Comparison of ENCODE assay signal across 8 mouse cellular contexts in the genomic region with DNA sequence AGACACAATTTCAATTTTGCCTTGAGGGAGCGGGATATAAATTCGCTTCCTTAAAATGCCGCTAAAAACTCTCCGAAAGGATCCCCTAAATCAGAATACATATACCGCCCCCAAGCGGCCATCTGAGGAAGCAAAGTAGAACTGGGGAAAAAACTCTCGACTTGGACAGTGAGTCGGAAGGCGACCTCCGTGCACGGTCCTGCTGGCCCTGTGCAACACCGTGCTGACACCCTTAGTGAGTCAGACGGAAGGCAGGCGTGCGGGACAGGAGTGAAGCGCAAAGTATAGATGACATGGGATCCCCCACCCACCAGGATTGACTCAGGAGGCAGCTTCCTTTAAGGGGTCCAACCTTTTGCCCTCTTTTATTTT. TPM values are rescaled to one million over a fixed set of nuclear protein-coding genes. Genes with fewer than 3 reads are reported as not detected.
DNase-seq lines count a peak whose midpoint lies in the region; ATAC-seq lines count a peak whose summit lies in the region.

No protein-coding gene starts in this region.

- peak; percentile 98 for DNase-seq in 3T3-L1 (ENCODE audit: low read depth, low spot score)
- peak; percentile 87 for DNase-seq in fibroblast of lung, adult 2 months (ENCODE audit: low read depth)
- DNase-seq in kidney, postnatal 14 days: peak; percentile 92
- peak; percentile 46 for DNase-seq in liver, embryonic 13.5 days
- peak; percentile 43 to 66 for DNase-seq in natural killer cell, adult 2 months (ENCODE audit: low spot score in 2 of 2)

- peak overlapping the region; percentile 78 for H3K27ac ChIP-seq in brown adipose tissue, adult 24 weeks (replicated peaks; ENCODE audit: low read depth, low read length)
- H3K27ac ChIP-seq in heart, embryonic 14.5 days (replicated peaks in 1 of 2; ENCODE audit: control insufficient read depth in 1 of 2, insufficient read depth in 1 of 2, low read depth in 2 of 2, low read length in 2 of 2): peak overlapping the region; percentile 69 to 93
- no peak overlapping the region for H3K27ac ChIP-seq in liver, embryonic 13.5 days
- peak overlapping the region; percentile 82 for H3K27ac ChIP-seq in stomach, embryonic 14.5 days (ENCODE audit: low read length)

- H3K4me1 ChIP-seq in brown adipose tissue, adult 24 weeks (ENCODE audit: control insufficient read depth, insufficient read depth, insufficient read length, low read length): peaks cover 2% of the 10 kb centered on the region; the same call in 1 of the 2 replicates
- peaks cover 17 to 18% of the 10 kb centered on the region in 2 experiments for H3K4me1 ChIP-seq in heart, embryonic 14.5 days (ENCODE audit: control insufficient read depth in 2 of 2, insufficient read depth in 2 of 2, low read length in 2 of 2)
- H3K4me1 ChIP-seq in liver, embryonic 13.5 days (replicated peaks): no peaks in the 10 kb centered on the region
- 0 out of 2 replicates have a peak, but pooled peaks cover 2% of the 10 kb centered on the region for H3K4me1 ChIP-seq in stomach, embryonic 14.5 days (ENCODE audit: control insufficient read depth, insufficient read depth, low read length)

- H3K36me3 ChIP-seq in heart, embryonic 14.5 days (ENCODE audit: control insufficient read depth, insufficient read depth, low read length): peaks cover 17% of the 10 kb centered on the region
- H3K36me3 ChIP-seq in liver, embryonic 13.5 days: no peaks in the 10 kb centered on the region
- peaks cover 17% of the 10 kb centered on the region; the same call in 1 of the 2 replicates for H3K36me3 ChIP-seq in stomach, embryonic 14.5 days (ENCODE audit: control insufficient read depth, insufficient read depth, low read length)

- H3K27me3 ChIP-seq in heart, embryonic 14.5 days (ENCODE audit: control insufficient read depth, insufficient read depth, low read length): no peaks in the 10 kb centered on the region
- H3K27me3 ChIP-seq in liver, embryonic 13.5 days: peaks cover 20% of the 10 kb centered on the region
- H3K27me3 ChIP-seq in stomach, embryonic 14.5 days (ENCODE audit: control insufficient read depth, insufficient read depth, low read length): no peaks in the 10 kb centered on the region

- H3K9me3 ChIP-seq in heart, embryonic 14.5 days (ENCODE audit: control insufficient read depth, low read length): no peaks in the 10 kb centered on the region
- H3K9me3 ChIP-seq in liver, embryonic 13.5 days (replicated peaks): no peaks in the 10 kb centered on the region
- no peaks in the 10 kb centered on the region for H3K9me3 ChIP-seq in stomach, embryonic 14.5 days (ENCODE audit: control insufficient read depth, low read depth, low read length)

- WGBS in heart, embryonic 14.5 days: under 1% methylated on average over 16 of the region's 16 CpGs
- WGBS in liver, embryonic 13.5 days (ENCODE audit: insufficient replicate concordance): 3% methylated on average over 16 of the region's 16 CpGs
- WGBS in stomach, embryonic 14.5 days: under 1% methylated on average over 16 of the region's 16 CpGs

- H3K9ac ChIP-seq in heart, embryonic 14.5 days (ENCODE audit: low read length): peak overlapping the region; percentile 75
- H3K9ac ChIP-seq in liver, embryonic 13.5 days: peak overlapping the region; percentile 36; the same call in 1 of the 2 replicates
- peak overlapping the region; percentile 49 for H3K9ac ChIP-seq in stomach, embryonic 14.5 days (replicated peaks; ENCODE audit: low read depth, low read length)

- H3K4me3 ChIP-seq in brown adipose tissue, adult 24 weeks (ENCODE audit: insufficient read depth, low read depth, low read length): peak overlapping the region; percentile 57
- peak overlapping the region; percentile 52 to 87 for H3K4me3 ChIP-seq in heart, embryonic 14.5 days (ENCODE audit: control insufficient read depth in 1 of 2, insufficient read depth in 1 of 2, low read depth in 1 of 2, low read length in 2 of 2)
- H3K4me3 ChIP-seq in liver, embryonic 13.5 days (replicated peaks): peak overlapping the region; percentile 46
- peak overlapping the region; percentile 66 for H3K4me3 ChIP-seq in stomach, embryonic 14.5 days (ENCODE audit: low read depth, low read length)

- peak; percentile 73 for ATAC-seq in heart, embryonic 14.5 days (ENCODE audit: insufficient number of reproducible peaks, insufficient read depth, low FRiP score, low read depth)
- ATAC-seq in liver, embryonic 13.5 days (ENCODE audit: low read depth): peak; percentile 60; the same call in 1 of the 2 replicates
- peak; percentile 57; the same call in 1 of the 2 replicates for ATAC-seq in stomach, embryonic 14.5 days (ENCODE audit: insufficient number of reproducible peaks, insufficient read depth, low FRiP score, low read depth)

- H3K4me2 ChIP-seq in heart, embryonic 14.5 days (ENCODE audit: low read length): peak overlapping the region; percentile 92
- peak overlapping the region; percentile 70 for H3K4me2 ChIP-seq in liver, embryonic 13.5 days
- peak overlapping the region; percentile 87 for H3K4me2 ChIP-seq in stomach, embryonic 14.5 days (replicated peaks; ENCODE audit: low read depth, low read length)

RNA-seq across cellular contexts. Expression of a gene that starts 0.6 kb away (rescaled TPM):
- polyA plus RNA-seq in brown adipose tissue, adult 24 weeks (2012; ENCODE audit: insufficient read depth, insufficient read length, missing spikeins): 6.2 and 8.1 TPM in 2 replicates
- 26.0 and 26.5 TPM in 2 replicates for polyA plus RNA-seq in heart, embryonic 14.5 days (2014; fragmentation: Nextera tagmentation; extraction: Ambion mirVana)
- polyA plus RNA-seq in liver, embryonic 13.5 days (2015; fragmentation: Nextera tagmentation; extraction: Ambion mirVana): 30.1 and 41.9 TPM in 2 replicates
- polyA plus RNA-seq in stomach, embryonic 14.5 days (2014; fragmentation: Nextera tagmentation; extraction: Ambion mirVana): 63.4 and 73.9 TPM in 2 replicates

Comparison
In these comparisons a context has a peak if more than half of its experiments do, and no peak if none do; other contexts are left out.
1. DNase-seq: peak in every context shown above with its lines; median percentile 98 in 3T3-L1; 92 in kidney, postnatal 14 days; 87 in fibroblast of lung, adult 2 months; 54 in natural killer cell, adult 2 months; 46 in liver, embryonic 13.5 days.